Mouse (Mus musculus) embryonic facial prominence, embryonic 11.5 days (tissue): Measurements from ENCODE around the gene Ifit1bl1. TPM values are rescaled to one million over a fixed set of nuclear protein-coding genes. Genes with fewer than 3 reads are reported as not detected.
"Not testable (repeated sequence)": the region's sequence is repeated elsewhere in the genome, so short reads cannot be mapped to it uniquely, and the experiment has no call there.

ENCODE experiments used
- ATAC-seq: fragments of 200-750 bp; cut with Nextera tagmentation; replicated peaks from 2 replicates; pipeline ENCODE4 v1.8.0; 2017; ENCODE audit warnings: low read depth; ENCODE audit not compliant: insufficient number of reproducible peaks, low FRiP score, low TSS enrichment
- DNase-seq: peaks from one replicate; pipeline ENCODE4 v3.0.0-alpha.2; 2015; ENCODE audit warnings: low spot score
- H3K27ac ChIP-seq: fragments of 300-500 bp; sonication (generic); replicated peaks from 2 replicates; pipeline ENCODE4 v1.5.1; 2014; ENCODE audit warnings: mild to moderate bottlenecking, low read depth, low read length, control low read depth
- H3K27me3 ChIP-seq: fragments of 300-500 bp; sonication (generic); 2 replicates; pipeline ENCODE4 v1.6.1; 2014; ENCODE audit warnings: mild to moderate bottlenecking, low read length, moderate library complexity, mixed read lengths; ENCODE audit not compliant: control insufficient read depth, insufficient read depth
- H3K36me3 ChIP-seq: fragments of 300-500 bp; sonication (generic); replicated peaks from 2 replicates; pipeline ENCODE4 v1.6.1; 2014; ENCODE audit warnings: low read depth, mild to moderate bottlenecking, low read length, moderate library complexity, mixed read lengths; ENCODE audit not compliant: control insufficient read depth, insufficient read depth
- H3K4me1 ChIP-seq: fragments of 300-500 bp; sonication (generic); 2 replicates; pipeline ENCODE4 v1.6.1; 2014; ENCODE audit warnings: low read length, mixed read lengths; ENCODE audit not compliant: control insufficient read depth, insufficient read depth
- H3K4me2 ChIP-seq: fragments of 300-500 bp; sonication (generic); 2 replicates; pipeline ENCODE4 v1.6.1; 2014; ENCODE audit warnings: low read depth, mild to moderate bottlenecking, control low read depth, low read length, moderate library complexity
- H3K4me3 ChIP-seq: fragments of 300-500 bp; sonication (generic); 2 replicates; pipeline ENCODE4 v1.5.1; 2014; ENCODE audit warnings: low read depth, low read length, control low read depth
- H3K9ac ChIP-seq: fragments of 300-500 bp; sonication (generic); replicated peaks from 2 replicates; pipeline ENCODE4 v1.6.1; 2014; ENCODE audit warnings: mild to moderate bottlenecking, control low read depth, low read length
- H3K9me3 ChIP-seq: fragments of 300-500 bp; sonication (generic); replicated peaks from 2 replicates; pipeline ENCODE4 v1.6.1; 2016; ENCODE audit warnings: mild to moderate bottlenecking, low read length, inconsistent platforms, mixed read lengths; ENCODE audit not compliant: control insufficient read depth
- WGBS: fragments of 180-500 bp; shearing (Covaris S2); extraction: QIAGEN DNeasy Blood & Tissue Kit; methylation state at CpG from one replicate; pipeline ENCODE4 v1.1.7; 2014; 5-methylcytosine and 5-hydroxymethylcytosine counted together
- polyA plus RNA-seq: library from polyadenylated mRNA; unstranded; fragments of >200 nt; fragmentation: Nextera tagmentation; extraction: Ambion mirVana; gene quantifications from 2 replicates; pipeline ENCODE4 v1.2.1, GENCODE M21; 2014

Gene Ifit1bl1
- 0.33 TPM in 1 of 2 replicates, not detected in the other for polyA plus RNA-seq

- H3K27me3 ChIP-seq, H3K27ac ChIP-seq, H3K4me2 ChIP-seq, H3K36me3 ChIP-seq, H3K9me3 ChIP-seq, H3K4me1 ChIP-seq, H3K4me3 ChIP-seq, ATAC-seq, DNase-seq, H3K9ac ChIP-seq: not testable (repeated sequence)
- 54% methylated on average over 1 of the region's 1 CpGs for WGBS
Measured at GRCm38 (mm10) chr19:34601888-34602287, at the start of gene Ifit1bl1. TSS of gene Ifit1bl1 (minus strand) at chr19:34601956.

DNA sequence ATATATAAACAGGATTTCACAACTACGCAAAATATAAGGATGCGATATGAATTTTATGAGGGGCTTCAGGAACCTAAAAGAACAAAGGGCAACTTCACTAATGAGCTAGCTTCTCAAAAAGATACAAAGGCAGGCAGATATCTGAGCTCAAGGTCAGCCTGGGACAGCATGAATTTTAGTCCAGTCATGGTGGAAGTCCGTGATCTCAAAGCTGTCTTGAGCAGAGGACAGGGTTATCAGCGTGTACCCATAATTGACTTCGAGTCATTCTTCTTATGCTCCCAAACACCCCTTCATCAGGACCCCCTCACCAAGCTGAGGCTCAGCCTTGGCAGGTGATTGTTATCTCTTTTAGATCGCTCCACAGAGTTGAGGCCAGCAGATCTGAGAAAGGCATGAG, 49.2 kb upstream of the Ifit1bl1 start:
- DNase-seq (no peak), ATAC-seq (no peak)
- Histone ChIP-seq H3K9me3 (no peaks in the 10 kb centered on the region), H3K4me2 (no peak overlapping the region), H3K36me3 (no peaks in the 10 kb centered on the region), H3K9ac (no peak overlapping the region), H3K27ac (no peak overlapping the region), H3K4me3 (no peak overlapping the region), H3K27me3 (no peaks in the 10 kb centered on the region), H3K4me1 (no peaks in the 10 kb centered on the region)
- WGBS = 87% methylated on average over 6 of the region's 6 CpGs

DNA sequence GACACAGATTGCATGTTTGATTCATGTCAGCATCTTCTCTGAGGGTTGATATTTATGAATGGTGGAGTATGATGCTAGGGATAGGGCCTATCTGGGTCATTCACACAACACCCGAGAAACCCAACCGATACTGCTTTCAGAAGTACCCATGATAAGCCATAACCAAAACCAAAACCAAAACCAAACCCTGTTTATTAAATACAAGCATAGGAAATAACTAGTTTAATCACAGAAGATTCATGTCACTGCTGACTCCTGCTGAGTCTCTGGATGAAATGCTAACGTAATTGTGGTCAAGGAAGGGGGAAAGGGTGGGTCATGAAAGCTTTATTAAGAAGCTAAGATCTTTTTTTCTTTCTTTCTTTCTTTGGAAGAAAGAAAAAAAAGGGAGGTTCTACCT, 48.5 kb upstream of the Ifit1bl1 start:
- Histone ChIP-seq H3K36me3 (no peaks in the 10 kb centered on the region), H3K4me2 (no peak overlapping the region), H3K27ac (no peak overlapping the region), H3K27me3 (no peaks in the 10 kb centered on the region), H3K4me1 (no peaks in the 10 kb centered on the region), H3K9ac (no peak overlapping the region), H3K9me3 (no peaks in the 10 kb centered on the region), H3K4me3 (no peak overlapping the region)
- DNase-seq (no peak), ATAC-seq (no peak)
- WGBS = 89% methylated on average over 3 of the region's 3 CpGs

DNA sequence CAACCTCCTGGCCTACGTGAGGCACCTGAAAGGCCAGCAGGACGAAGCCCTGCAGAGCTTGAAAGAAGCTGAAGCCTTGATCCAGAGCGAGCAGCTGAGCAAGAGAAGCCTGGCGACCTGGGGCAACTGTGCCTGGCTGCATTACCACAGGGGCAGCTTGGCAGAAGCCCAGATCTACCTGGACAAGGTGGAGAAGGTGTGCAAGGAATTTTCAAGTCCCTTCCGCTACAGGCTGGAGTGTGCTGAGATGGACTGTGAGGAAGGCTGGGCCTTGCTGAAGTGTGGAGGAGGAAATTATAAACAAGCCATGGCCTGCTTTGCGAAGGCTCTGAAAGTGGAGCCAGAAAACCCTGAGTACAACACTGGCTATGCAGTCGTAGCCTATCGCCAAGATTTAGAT, 45.9 kb upstream of the Ifit1bl1 start:
- not testable (repeated sequence) for H3K9ac ChIP-seq, H3K4me3 ChIP-seq, H3K27ac ChIP-seq, H3K4me2 ChIP-seq, H3K4me1 ChIP-seq, H3K27me3 ChIP-seq, H3K36me3 ChIP-seq, ATAC-seq, DNase-seq, H3K9me3 ChIP-seq
- WGBS = 81% methylated on average over 7 of the region's 8 CpGs

DNA sequence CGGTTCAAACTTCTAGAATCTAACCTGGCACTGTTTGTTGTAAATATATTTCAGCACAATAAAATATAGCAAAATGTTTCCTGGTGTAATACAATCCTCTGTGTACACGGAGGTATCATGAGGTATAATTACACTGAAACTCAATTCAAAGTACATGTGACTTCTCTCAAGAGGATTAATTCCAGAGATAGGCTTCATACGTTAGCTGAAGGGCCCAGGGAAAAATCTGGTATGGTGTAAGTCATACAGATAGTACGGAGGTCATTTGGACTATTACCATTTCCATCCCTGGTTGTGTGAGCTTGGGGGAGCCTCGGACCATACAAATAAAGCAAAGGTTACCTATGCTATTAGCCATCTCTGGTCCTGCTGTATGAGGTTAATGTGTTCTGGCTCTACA, 40.9 kb upstream of the Ifit1bl1 start:
- WGBS = 76% methylated on average over 5 of the region's 5 CpGs
- no peak overlapping the region for H3K4me3 ChIP-seq
- no peak overlapping the region for H3K9ac ChIP-seq

GRCm38 (mm10) chr19:34640623-34641022, 38.9 kb upstream of the Ifit1bl1 start, which contains the start of the genes Ifit1bl2 and Ifit1:
TSS of gene Ifit1bl2 (minus strand) at chr19:34640743.
TSS of gene Ifit1 (plus strand) at chr19:34640871.
- Histone ChIP-seq H3K27ac (no peak within 1 kb of the TSS), H3K4me2 (no peak within 1 kb of the TSS), H3K4me3 (no peak within 1 kb of the TSS), H3K27me3 (no peaks in the 10 kb centered on the region), H3K9ac (no peak within 1 kb of the TSS), H3K36me3 (no peaks in the 10 kb centered on the region), H3K9me3 (no peaks in the 10 kb centered on the region), H3K4me1 (no peaks in the 10 kb centered on the region)
- DNase-seq (no peak), ATAC-seq (no peak)
- WGBS = 46% methylated on average over 4 of the region's 4 CpGs

More for the DNA sequence above, 40.9 kb upstream of the Ifit1bl1 start:
- Histone ChIP-seq H3K4me2 (no peak overlapping the region), H3K36me3 (no peaks in the 10 kb centered on the region), H3K4me1 (no peaks in the 10 kb centered on the region), H3K27ac (no peak overlapping the region), H3K9me3 (no peaks in the 10 kb centered on the region), H3K27me3 (no peaks in the 10 kb centered on the region)
- DNase-seq (no peak), ATAC-seq (no peak)

DNA sequence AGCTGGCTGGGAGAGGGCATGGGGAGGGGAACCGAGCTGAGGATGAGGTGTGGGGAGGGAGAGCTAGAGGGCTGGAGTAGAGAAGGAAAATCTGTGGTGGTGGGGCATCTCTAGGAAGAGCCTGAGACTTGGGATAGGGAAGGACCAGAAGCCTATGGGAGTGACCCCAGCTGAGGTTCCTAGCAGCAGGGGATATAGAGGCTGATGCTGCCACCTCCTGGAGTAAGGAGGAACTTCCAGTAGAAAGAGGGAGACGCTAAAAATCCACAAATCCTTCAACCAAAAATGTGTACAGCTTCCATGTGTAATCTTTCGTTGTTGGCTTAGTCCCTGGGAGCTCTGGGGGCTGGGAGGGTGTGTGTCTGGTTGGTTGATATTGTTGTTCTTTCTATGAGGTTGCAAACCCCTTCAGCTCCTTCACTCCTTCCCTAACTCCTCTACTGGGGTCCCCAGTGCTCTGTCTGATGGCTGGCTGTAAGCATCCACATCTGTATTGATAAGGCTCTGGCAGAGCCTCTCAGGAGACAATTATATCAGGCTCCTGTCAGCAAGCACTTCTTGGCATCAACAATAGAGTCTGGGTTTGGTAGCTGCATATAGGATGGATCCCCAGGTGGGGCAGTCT, 35.3 kb upstream of the Ifit1bl1 start:
- ATAC-seq (no peak), DNase-seq (peak; percentile 75)
- WGBS = 21% methylated on average over 3 of the region's 3 CpGs
- Histone ChIP-seq H3K27me3 (no peaks in the 10 kb centered on the region), H3K4me3 (no peak overlapping the region), H3K4me2 (no peak overlapping the region), H3K36me3 (no peaks in the 10 kb centered on the region), H3K27ac (no peak overlapping the region), H3K4me1 (no peaks in the 10 kb centered on the region), H3K9ac (no peak overlapping the region), H3K9me3 (no peaks in the 10 kb centered on the region)

DNA sequence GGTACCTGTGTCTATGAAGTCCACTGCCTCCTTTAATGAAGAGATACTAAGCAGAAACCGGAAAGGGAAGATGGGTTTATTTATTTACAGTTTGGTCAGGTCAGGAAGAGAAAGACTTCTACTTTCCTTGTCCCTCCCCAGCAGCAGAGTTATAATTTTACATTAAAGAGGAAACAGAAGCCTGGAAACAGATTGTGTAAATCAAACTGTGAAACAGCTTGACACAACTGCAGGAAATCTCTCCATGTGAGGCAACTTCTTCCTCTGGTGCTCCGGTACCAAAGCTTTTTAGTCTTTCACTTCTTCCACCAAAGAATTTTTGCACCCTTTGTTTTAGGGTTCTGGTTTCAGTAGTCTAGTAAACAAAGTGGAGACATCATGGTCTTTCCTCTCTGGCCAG, 31.7 kb upstream of the Ifit1bl1 start:
- Histone ChIP-seq H3K4me2 (no peak overlapping the region), H3K36me3 (no peaks in the 10 kb centered on the region), H3K27ac (no peak overlapping the region), H3K27me3 (no peaks in the 10 kb centered on the region), H3K9me3 (no peaks in the 10 kb centered on the region), H3K4me3 (no peak overlapping the region), H3K9ac (no peak overlapping the region), H3K4me1 (no peaks in the 10 kb centered on the region)
- ATAC-seq (no peak), DNase-seq (no peak)
- 82% methylated on average over 2 of the region's 2 CpGs for WGBS
